Mouse (Mus musculus) right cerebral cortex, postnatal 4 days (tissue): ENCODE results near the gene Aff1.

ENCODE experiments used
- DNase-seq: peaks from one replicate; pipeline ENCODE4 v3.0.0-alpha.2; 2022

Gene Aff1

DNA sequence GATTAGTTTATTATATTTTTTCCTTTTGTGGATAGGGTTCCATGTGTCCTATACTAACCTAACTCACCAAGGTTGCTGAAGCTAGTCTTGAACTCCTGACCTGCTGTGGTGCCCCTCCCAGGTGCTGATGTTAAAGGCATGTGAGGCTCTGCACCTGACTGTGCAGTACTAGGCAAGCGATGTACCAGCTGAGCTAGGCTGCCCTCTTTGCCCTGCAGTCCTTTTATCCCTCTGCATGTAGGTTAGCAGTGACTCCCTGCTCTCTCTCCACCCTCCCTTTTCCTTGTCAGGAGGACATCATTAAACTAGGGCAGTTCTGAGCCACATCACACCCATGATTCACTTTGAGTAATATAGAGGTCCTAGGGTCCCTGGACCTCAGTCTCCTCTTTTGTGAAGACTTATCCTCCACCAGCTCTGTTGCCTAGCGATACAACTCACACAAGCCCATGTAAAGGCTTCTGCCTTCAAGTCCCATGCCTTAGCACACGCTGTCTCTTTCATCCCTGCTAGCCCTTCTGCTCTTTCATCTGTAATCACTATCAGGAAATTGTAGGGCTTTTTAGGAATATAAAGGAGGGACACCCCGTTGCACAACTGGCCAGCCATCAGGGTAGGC lies 35.7 kb downstream of the Aff1 start:
- DNase-seq = no peak

DNA sequence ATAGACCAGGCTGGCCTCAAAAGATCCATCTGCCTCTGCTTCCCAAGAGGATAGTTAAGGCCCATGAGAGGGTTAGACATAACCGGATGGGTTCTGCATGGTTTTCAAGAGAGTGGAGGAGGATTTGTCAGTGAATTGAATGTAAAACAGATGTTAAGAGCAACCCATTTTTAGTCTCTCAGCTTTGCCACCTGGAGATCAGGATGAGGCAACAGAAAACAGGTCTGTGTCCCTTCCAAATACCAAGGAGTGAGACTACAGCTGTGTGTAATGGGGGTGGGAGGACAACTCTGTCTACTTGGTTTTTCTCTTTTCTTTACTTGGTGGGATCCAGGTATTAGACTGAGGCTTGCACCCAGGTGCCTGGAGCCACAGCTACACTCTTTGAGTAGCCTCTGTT lies 37.1 kb downstream of the Aff1 start:
- no peak for DNase-seq

DNA sequence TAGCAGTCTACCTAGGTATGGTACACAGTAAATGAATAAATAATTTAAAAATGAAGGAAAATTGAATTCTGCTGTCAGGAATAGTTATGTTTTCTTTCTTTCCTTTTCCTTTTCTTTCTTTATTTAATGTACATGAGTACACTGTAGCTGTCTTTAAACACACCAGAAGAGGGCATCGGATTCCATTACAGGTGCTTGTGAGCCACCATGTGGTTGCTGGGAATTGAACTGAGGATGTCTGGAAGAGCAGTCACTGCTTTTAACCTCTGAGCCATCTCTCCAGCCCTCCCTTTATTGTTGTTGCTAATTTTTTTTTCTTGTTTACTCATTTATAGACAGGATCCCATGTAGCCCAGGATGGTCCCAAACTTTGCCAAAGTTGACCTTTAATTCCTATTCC lies 38.0 kb downstream of the Aff1 start:
- DNase-seq = no peak

DNA sequence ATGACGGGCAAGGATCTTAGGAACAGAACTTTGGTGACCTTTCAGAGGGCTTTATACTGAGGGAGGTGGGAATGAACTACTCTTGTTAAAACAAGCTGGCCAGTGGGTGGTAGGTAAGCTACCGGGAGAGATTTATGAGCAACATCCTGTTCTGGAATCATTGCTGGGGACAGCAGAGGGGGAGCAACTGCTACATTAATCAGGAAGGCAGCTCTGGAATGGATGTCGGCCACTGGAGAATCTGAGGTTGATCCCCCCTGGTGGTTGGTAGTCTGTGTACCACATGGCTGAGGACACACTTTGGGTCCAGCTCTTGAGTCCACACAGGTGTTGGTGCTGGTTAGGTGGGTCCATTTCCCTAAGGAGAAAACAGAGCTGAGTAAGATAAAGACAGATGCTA lies 38.6 kb downstream of the Aff1 start:
- no peak for DNase-seq

DNA sequence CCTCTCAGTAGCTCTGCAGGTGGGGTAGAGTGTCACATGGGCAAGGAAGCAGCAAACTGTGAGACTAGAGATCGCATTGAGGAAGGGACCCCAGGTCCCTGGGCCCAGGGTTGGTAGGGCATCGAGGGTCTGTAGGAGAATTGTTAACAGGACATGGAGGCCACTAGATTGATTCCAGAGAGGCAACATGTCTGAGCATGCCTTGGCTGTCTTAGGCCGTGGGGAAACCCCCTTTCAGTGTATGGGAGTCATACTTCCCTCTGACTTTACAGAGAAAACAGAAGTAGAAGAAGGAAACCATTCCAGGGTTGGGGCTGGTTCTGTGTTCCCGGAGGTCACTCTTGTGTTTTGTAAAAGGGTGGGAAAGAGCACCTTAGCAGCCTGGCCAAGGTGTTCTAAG lies 40.4 kb downstream of the Aff1 start:
- DNase-seq = no peak

DNA sequence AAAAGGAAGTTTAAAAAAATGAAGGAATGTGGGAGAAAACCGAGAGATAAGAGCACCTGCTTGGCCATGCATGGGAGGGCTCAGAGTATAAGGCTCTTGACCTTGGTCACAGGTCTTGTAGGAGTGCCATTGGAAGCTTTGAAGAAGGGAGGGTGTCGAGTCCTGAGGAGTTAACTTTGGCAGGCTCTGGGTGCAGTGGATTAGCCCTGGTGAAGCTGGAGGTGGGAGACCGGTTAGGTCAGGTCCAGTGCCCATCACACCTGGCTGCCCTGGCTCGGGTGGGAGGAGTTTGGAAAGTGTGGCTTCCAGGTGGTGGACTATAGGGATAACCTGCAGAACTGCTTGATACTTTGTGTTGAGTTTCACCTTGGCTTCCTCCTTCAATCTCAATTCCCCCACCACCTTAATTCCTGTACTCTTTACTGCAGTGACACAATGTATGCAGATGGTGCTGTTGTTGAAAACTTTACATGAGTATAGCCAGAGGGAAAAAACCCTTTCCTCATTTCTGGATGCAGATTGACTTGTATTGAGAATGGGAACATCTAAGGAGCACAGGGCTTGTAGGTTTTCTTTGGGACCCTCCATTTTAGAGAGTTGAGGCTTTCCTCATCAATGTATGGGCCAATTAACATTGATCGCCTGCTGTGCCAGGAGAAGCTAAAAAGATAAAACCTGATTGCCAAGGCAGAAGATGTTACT lies 43.4 kb downstream of the Aff1 start:
- DNase-seq = no peak

DNA sequence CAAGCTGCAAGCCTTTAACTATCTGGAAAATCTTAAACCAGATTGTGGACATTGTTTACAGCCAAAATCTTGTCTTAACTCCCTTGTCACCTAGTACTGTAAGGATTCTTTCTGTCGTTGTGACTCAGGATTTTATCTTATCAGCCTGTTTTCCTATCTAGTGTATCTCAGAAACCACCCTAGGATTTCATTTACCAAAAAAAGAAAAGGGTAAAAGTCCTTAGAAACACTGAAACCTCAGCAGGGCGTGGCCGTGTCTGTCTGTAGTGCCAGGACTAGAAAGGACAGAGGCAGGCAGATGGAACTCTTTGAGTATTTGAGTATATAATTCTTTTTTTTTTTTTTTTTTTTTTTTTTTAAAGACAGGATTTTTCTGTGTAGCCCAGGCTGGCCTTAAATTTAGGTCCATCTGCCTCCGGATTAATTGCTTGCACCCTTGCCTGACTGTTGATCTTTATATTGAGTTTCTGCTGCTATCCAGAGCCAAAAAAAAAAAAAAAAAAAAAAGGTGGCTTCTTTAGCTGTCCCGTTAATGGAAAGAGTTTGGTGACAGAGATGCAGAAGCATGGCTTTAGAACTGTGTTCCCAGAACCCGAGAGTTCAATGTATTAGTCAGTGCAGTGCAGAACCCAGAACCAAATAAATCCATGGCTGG lies 44.5 kb downstream of the Aff1 start:
- DNase-seq = no peak

DNA sequence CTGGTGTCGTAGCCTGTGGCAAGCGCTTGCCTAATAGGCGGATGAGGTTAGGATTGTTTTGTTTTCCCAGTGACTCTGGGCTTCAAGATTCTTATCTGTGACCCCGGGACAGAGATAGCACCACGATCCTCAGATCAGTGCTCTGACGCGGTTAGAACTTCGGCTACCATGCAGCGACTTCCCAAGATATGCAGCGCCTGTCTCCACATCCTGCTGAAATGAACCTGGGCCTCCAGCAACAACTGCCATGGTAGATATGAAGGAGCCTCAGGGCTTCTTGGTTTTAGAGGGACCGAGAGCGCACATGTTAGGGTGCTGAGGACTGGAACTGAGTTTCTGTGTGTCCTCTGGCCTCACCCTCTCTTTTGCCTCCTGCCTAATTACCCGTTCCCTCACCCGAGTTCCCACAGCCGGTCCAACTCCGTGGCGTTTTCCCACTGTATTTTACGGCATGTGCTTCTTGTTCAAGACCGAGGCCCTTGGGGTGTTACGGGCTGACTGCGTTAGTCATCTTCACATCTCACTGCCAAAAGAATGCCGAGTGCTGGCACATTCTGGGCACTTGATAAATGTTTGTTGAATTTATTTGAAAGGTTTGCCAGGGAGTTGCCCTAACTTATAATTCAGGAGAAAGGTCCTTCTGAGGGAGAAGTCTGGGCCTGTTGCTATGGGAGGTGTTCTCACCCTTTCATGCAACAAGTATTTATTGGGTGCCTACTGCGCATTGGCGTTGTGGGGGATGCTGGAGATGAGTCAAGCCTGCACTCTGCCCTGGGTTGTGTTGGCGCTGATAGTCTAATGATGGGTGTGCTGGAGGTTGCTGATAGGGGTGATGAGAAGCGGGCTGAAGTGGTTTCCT lies 45.3 kb downstream of the Aff1 start:
- DNase-seq = no peak

DNA sequence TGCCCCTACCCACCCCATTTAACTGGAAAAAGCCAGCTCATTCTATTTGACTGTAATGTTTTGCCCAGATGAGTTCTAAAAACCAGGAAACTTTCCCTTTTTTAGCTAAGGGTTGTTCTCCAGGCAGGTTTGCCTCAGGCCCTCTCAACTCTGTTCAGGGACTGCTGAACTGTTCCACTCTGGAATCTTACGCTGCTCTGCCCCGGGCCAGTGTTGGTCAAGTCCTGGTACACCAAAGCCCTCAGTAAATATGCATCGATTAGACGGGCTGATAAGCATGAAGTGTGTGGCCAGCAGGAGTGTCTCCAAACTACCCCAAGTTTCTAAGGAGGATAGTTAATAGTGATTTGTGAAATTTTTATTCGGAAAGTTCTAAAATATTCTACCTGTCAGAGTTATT lies 46.3 kb downstream of the Aff1 start:
- no peak for DNase-seq

DNA sequence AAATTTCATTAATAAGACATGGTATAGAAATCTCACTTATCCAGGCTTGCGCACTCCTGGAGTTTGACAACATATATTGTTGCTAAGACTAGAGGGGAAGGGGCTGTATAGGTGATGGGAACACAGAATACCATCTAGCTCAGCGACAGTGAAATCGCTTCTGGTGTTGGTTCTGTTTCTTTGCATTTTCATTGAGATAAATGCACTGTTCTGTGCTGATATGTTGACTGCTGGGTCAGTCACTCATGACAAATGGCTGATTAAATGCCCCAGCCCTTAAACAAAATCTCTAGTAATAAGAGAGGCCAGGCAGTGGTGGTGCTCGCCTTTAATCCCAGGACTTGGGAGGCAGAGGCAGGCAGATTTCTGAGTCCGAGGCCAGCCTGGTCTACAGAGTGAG lies 47.0 kb downstream of the Aff1 start:
- DNase-seq = no peak

DNA sequence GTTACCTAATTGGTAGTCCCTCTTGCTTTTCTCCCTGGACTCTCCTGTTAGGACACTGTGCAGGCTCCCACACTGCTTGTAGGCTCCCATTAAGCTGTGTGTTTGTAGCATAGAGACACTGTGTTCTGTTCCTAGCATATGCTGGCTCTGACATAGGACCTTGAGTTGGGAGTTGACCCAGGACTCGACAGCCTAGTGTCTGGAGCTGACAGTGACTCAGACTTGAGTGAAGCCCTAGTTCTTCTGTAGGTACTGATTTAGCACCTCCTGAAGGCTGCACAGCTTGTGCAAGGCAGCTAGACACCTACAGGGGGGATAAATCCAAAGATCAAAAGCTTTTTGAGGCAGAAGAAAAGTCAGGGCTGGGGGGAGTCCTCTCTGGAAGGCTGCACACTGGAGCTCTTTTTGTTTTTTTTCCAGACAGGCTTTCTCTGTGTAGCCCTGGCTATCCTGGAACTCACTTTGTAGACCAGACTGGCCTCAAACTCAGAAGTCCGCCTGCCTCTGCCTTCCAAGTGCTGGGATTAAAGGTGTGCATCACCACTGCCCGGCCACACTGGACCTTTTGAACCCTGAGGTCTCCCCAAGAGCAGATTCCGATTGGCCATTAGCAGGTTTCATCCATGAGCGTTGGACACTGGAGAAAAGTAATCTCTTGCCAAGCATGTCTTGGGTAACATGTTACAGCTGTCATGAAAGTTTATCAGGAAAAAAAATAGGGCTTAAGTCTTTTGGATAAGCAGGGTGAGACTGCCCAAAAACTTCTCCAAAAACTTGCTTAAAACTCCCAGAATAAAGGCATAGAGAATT lies 48.1 kb downstream of the Aff1 start:
- no peak for DNase-seq

DNA sequence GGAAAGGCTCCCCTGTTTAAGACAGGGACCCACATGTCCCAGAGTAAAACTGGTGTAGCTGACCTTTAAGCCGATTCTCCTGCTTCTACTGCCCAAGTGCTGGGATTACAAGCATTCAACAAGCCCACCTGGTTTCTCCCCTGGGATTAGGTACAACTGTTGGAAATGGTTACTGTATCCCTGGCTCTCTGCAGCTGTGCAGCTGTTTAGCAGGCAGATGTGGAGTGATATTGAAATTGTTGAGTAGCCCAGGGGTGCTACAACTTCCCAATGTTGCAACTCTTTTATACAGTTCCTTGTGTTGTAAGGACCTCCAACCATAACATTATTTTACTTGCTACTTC lies 48.7 kb downstream of the Aff1 start:
- DNase-seq = no peak

DNA sequence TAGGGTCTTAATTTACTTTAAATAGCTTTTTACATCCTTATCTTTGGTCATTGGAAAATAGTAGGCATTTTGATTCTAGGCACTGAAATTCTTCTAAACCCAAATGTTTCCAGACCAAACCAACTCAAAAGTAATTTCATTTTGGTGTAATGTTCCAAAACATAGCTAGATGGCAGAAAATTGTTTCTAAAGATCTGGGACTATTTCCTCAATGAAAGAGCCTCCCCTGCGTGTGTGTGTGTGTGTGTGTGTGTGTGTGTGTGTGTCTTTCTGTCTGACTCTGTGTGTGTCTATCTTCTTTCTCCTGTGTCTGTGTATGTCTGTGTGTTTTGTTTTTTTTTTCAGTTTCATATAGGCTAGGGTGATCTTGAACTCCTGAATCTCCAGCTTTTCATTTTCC lies 49.3 kb downstream of the Aff1 start:
- DNase-seq = no peak

DNA sequence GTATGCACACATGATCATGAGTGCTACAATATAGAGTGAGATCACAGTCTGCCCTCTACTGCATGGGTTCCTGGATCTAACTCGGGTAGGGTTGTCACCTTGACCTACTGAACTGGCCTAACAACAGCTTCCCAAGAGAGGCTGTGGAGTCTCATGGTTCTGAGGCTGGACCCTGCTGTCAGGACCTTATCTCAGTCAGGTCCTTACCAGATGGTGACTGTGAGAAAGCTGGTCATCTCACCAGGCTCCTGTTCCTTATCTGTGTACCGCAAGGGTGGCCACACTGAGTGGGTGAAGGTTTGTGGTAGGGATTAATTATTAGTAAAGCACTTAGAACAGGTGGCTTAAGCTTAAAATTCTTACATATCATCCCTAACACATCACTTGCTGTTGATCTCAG lies 49.8 kb downstream of the Aff1 start:
- DNase-seq = no peak

DNA sequence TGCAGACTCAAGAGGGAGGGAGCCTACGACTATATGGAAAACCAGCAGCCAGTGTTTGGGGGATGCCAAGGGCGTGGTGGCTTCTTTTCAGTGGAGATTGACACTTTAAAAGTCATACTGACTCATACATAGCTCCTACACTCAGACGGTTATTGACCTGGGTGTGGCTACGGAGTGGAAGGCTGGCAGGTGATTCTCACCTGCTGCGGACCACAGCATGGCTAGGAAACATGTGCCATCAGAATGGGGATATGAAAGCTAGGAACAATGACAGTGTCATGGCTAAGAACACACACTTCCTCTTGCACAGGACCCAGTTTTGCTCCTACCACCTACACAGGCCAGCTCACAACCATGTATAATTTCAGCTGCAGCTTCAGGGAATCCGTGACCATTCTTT lies 52.4 kb downstream of the Aff1 start:
- DNase-seq = no peak

DNA sequence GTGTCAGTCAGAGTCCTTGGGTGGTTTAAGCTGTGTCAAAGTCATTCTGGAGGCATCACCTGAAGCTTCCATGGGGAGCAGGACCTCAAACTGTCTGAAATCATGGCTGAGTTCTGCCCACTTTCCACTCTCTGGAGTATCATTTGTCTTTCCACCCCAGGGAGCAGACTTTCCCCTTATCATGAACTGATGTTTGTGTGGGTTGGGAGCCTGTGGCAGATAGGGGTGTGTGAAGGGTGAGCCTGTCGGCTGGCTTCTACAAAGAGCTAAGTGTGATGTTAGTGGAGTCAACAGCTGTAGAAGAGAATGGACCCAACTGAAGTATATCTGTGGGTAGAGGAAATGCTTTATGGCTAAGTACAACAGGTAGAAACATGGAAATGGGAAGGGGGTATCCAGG lies 53.5 kb downstream of the Aff1 start:
- no peak for DNase-seq

DNA sequence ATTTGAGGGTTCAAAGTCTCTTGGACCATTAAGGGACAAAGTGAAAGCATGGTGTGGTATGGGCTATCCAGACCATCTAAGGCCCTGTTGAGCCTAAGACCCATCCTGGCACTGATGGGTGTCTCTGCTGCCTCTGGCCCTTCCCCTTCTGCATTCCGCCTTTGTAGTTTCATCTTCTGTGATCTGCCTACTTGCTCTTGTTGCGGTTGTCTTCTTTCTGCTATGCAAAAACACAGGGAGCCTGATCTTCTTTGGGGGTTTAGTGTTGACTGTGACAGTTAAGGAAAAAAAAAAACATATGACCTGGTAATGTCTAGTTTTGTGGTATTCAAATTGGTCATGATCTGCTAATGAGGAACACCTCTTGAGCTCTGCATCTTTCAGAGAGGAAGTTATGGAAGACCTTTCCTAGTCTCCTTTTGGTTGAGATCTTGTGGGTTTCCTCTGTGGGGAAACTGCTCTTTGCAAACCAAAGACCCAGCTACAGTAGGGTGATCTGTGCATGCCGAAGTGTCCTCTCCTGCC lies 54.4 kb downstream of the Aff1 start:
- DNase-seq = no peak

DNA sequence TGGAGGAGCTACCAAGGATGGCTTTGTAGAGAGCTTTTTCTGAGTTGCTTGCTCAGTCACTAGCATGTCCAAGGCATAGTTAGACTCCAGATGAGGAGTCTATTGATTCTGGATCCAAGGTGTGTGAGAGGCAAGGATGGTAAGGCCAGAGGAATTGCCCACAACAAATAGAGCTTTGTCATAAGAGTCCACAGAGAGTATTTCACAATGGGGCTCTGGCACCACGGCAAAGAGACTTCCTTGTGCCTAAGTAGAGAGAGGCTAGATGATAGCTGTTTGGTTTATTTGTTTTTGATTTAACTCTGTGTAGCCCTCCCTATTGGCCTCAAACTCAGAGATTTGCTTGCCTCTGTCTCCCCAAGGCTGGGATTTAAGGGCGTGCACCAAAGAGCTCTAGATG lies 54.9 kb downstream of the Aff1 start:
- DNase-seq = no peak

DNA sequence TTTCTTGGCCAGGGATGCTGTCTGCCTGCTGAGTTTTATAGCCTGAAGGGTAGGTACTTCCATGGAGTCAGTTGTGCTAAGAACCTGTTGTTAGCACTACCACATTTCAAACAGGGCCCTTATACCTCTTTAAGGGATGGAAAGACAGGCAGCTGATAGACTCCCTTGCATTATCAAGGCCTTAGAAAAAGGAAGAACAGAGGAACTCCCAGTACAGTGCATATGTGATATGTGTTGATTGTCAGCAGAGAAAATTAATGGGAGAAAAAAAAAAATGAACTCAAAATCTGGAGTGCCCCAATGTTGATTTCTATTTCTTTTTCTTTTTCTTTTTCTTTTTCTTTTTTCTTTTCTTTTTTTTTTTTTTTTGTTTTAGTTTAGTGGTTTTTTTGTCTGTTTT lies 56.2 kb downstream of the Aff1 start:
- DNase-seq = no peak

DNA sequence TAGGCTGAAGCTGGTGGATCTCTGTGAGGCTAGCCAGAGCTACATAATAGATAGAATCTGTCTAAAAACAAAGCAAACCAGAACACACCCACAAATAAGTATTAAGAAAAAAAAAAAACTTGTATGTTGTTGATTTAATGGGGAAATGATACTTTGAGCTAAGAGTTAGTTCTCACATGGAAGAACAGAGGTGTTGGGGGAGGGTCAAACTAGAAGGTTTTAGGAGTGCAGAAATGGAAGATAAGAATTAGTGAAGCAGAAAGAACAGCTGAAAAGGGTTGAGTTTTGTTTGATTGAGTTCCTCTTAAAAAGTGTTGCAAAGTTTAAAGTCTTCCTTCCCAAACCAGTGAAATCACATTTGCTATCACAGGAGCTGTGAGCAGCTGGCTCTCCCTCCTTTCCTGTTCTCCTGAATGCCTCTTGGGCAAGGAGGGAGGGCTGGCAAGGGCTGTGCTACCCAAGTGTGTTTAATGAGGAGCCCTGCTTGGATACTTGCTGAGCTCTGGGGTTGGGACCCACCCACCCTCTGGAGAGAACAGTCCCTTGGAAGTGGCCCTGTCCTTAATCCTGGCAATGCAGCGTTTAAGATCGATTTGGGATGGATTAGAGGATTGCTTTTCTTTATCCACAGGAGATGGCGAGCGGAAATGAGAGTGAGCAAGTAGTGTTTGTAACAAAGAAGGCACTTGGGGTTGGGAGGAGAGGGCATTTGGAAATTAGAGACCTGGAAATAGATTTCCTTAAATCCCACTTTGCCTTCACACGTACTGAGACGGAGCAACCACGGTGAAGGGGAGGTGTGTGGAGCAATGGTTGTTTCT lies 57.5 kb downstream of the Aff1 start:
- no peak for DNase-seq

DNA sequence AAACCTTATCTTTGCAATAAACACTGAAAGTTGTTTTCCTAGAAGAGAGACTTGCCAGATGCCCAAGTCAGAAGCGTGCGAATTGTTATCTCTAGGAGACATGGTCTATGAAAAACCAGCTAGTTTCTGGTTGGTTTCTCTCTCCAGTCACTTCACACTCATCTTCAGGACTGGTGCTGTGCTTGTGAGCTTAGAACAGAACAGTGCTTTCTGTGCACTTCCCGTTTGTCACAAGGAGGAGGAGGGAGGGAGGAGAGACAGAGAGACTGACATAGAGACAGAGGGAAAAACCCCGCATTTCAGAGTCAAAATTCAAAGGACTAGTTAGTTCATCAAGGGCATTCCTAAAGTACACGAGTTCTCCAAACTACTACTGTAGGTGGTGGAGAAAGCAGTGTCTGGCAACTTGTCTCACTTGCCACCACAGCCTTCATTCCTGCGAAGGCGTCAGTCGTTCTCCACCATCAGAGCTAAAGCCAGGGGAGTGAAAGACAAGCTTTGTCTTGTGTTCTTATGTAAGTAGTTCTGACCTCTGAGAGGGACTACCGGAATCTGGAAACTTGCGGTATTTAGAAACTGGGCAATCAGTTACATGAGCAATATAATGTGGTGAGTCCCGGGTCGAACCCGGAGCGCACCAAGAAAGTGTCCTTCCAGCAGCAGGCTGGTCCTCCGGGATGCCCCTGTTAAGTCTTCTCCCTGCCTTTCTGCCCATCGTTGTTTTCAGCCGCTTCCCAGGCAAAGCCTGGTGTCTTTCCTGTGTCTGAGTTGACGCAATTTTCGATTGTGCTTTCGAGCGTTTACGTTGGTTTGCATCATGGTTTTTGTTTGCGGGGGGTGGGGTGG lies 60.7 kb downstream of the Aff1 start:
- no peak for DNase-seq
